Mouse (Mus musculus) colon, adult 2 months (tissue): ENCODE measurements around the gene Zfp568. TPM values are rescaled to one million over a fixed set of nuclear protein-coding genes. Genes with fewer than 3 reads are reported as not detected.

Experiments used
- polyA plus RNA-seq: library from polyadenylated mRNA; depleted of rRNA; stranded (reverse); fragments of >200 nt; gene quantifications from 2 replicates; pipeline ENCODE4 v1.2.3, GENCODE M21; 2012; rRNA removed

Zfp568 gene
- 3.8 and 4.0 TPM in 2 replicates for polyA plus RNA-seq

GRCm38 (mm10) chr7:29983690-29984380 lies at the start of gene Zfp568:
Gene Zfp568 (plus strand): TSS chr7:29983955.

GRCm38 (mm10) chr7:29953513-29954401 lies 30.0 kb upstream of the Zfp568 start, which contains the start of gene Zfp74:
Gene Zfp74 (minus strand): TSS chr7:29954089.

GRCm38 (mm10) chr7:30050882-30051548 lies 67.3 kb downstream of the Zfp568 start, which contains the start of gene Zfp14:
Gene Zfp14 (minus strand): TSS chr7:30051380.

GRCm38 (mm10) chr7:30072146-30073028 lies 88.6 kb downstream of the Zfp568 start, which contains the start of gene Zfp82:
Gene Zfp82 (minus strand): TSS chr7:30072900.

Other genes starting within 250 kb of the Zfp568 start
- gene Zfp84, start 215.4 kb upstream of the Zfp568 start, polyA plus RNA-seq = 2.6 and 3.2 TPM in 2 replicates
- gene Zfp30, start 200.0 kb upstream of the Zfp568 start, polyA plus RNA-seq = 1.4 TPM in 2 replicates
- gene Zfp790, start 167.8 kb upstream of the Zfp568 start, polyA plus RNA-seq = 1.1 and 1.8 TPM in 2 replicates
- gene Zfp940, start 130.3 kb upstream of the Zfp568 start, polyA plus RNA-seq = 0.09 and 0.12 TPM in 2 replicates
- gene Zfp420, start 124.0 kb upstream of the Zfp568 start, polyA plus RNA-seq = 0.28 and 0.47 TPM in 2 replicates
- gene Zfp27, start 77.4 kb upstream of the Zfp568 start, polyA plus RNA-seq = 1.3 and 1.7 TPM in 2 replicates
- gene Zfp383, start 75.7 kb upstream of the Zfp568 start, polyA plus RNA-seq = 0.35 and 0.44 TPM in 2 replicates
- gene Zfp74, start 29.9 kb upstream of the Zfp568 start, polyA plus RNA-seq = 2.6 and 6.7 TPM in 2 replicates
- 1.1 and 1.2 TPM in 2 replicates for gene Zfp14, start 67.4 kb downstream of the Zfp568 start, polyA plus RNA-seq
- 0.29 and 0.35 TPM in 2 replicates for gene Zfp82, start 88.9 kb downstream of the Zfp568 start, polyA plus RNA-seq
- not detected in 2 replicates for gene Gm26920, start 106.5 kb downstream of the Zfp568 start, polyA plus RNA-seq
- 0.57 and 1.9 TPM in 2 replicates for gene Zfp566, start 106.6 kb downstream of the Zfp568 start, polyA plus RNA-seq
- 7.9 and 8.4 TPM in 2 replicates for gene Zfp260, start 110.8 kb downstream of the Zfp568 start, polyA plus RNA-seq
- gene Zfp382, start 138.0 kb downstream of the Zfp568 start, polyA plus RNA-seq = 0.38 and 1.9 TPM in 2 replicates
- gene Zfp146, start 185.8 kb downstream of the Zfp568 start, polyA plus RNA-seq = 6.3 and 8.4 TPM in 2 replicates
- 48.3 and 56.0 TPM in 2 replicates for gene Cox7a1, start 200.2 kb downstream of the Zfp568 start, polyA plus RNA-seq
- 791 and 1,080 TPM in 2 replicates for gene Capns1, start 214.9 kb downstream of the Zfp568 start, polyA plus RNA-seq
- 86.6 and 107 TPM in 2 replicates for gene Polr2i, start 248.0 kb downstream of the Zfp568 start, polyA plus RNA-seq
- gene Tbcb, start 248.3 kb downstream of the Zfp568 start, polyA plus RNA-seq = 46.0 and 55.7 TPM in 2 replicates